Mouse (Mus musculus) bone marrow, adult 2 months (tissue): Measurements from ENCODE around the gene Gorasp1.

ENCODE experiments used
- CTCF ChIP-seq: fragments of 200-500 bp; IDR thresholded peaks from 2 replicates; pipeline ENCODE4 v1.5.1; 2011; ENCODE audit warnings: low read length, control low read depth; ENCODE audit not compliant: control insufficient read depth, insufficient read depth
- POLR2A ChIP-seq: fragments of 200-500 bp; IDR thresholded peaks from 2 replicates; pipeline ENCODE4 v1.6.1; 2011; ENCODE audit warnings: low read depth, mild to moderate bottlenecking, control low read depth, low read length, borderline replicate concordance; ENCODE audit not compliant: control insufficient read depth

GRCm38 (mm10) chr9:119984536-119985011 is 47.2 kb upstream of the Gorasp1 start, which contains the start of gene Csrnp1:
- no peak for TF ChIP-seq CTCF
- no peak for TF ChIP-seq POLR2A
